In genomic region chr14:62940383-62941074, GRCm38 (mm10) we compare ENCODE assay signal across 9 mouse cellular contexts. TPM values are rescaled to one million over a fixed set of nuclear protein-coding genes. Genes with fewer than 3 reads are reported as not detected.
DNase-seq lines count a peak whose midpoint lies in the region; ATAC-seq and TF ChIP-seq lines count a peak whose summit lies in the region.
"Had no signal": no experiment of that assay in that cellular context is flagged by ENCODE, and none has a peak within 500 bp of the region (broad histone marks: within the 10 kb centered on the region; RNA-seq: fewer than 3 reads in every experiment).

No protein-coding gene starts in this region.

- H3K36me3 ChIP-seq in intestine, embryonic 16.5 days (ENCODE audit: control insufficient read depth, insufficient read depth, low read length), result no peaks in the 10 kb centered on the region
- peaks cover 8% of the 10 kb centered on the region; the same call in 1 of the 2 replicates for H3K36me3 ChIP-seq in intestine, postnatal 0 days (ENCODE audit: control insufficient read depth, insufficient read depth)
- H3K36me3 ChIP-seq in midbrain, embryonic 16.5 days (ENCODE audit: control insufficient read depth, insufficient read depth, low read length), result peaks cover 8% of the 10 kb centered on the region

- intact Hi-C loops in heart, postnatal 14 days (cut with DNase I), result no loop called here

- no peak overlapping the region for H3K4me2 ChIP-seq in intestine, embryonic 16.5 days (ENCODE audit: low read depth, low read length)
- no peak overlapping the region for H3K4me2 ChIP-seq in intestine, postnatal 0 days (replicated peaks; ENCODE audit: low read depth)
- H3K4me2 ChIP-seq in midbrain, embryonic 16.5 days (ENCODE audit: low read length), result no peak overlapping the region

- WGBS in intestine, embryonic 16.5 days, result 70% methylated on average over 14 of the region's 14 CpGs
- WGBS in intestine, postnatal 0 days, result 64% methylated on average over 14 of the region's 14 CpGs
- WGBS in midbrain, embryonic 16.5 days, result 89% methylated on average over 14 of the region's 14 CpGs

- H3K9me3 ChIP-seq in intestine, embryonic 16.5 days (ENCODE audit: control insufficient read depth, low read length), result peaks cover 4% of the 10 kb centered on the region
- H3K9me3 ChIP-seq in intestine, postnatal 0 days (ENCODE audit: control insufficient read depth), result no peaks in the 10 kb centered on the region
- no peaks in the 10 kb centered on the region for H3K9me3 ChIP-seq in midbrain, embryonic 16.5 days (replicated peaks; ENCODE audit: control insufficient read depth, low read length, poor library complexity, severe bottlenecking)

- H3K9ac ChIP-seq in intestine, embryonic 16.5 days (ENCODE audit: low read depth, low read length), result no peak overlapping the region
- no peak overlapping the region for H3K9ac ChIP-seq in intestine, postnatal 0 days (ENCODE audit: low read depth, low read length)
- no peak overlapping the region for H3K9ac ChIP-seq in midbrain, embryonic 16.5 days (ENCODE audit: low read depth, low read length)

- H3K27ac ChIP-seq in intestine, embryonic 16.5 days (ENCODE audit: low read length), result 0 out of 2 replicates have a peak overlapping the region, but pooled peaks have one; percentile 19
- no peak overlapping the region for H3K27ac ChIP-seq in intestine, postnatal 0 days (ENCODE audit: low read depth, low read length)
- no peak overlapping the region for H3K27ac ChIP-seq in midbrain, embryonic 16.5 days (ENCODE audit: low read length)

- no peaks in the 10 kb centered on the region for H3K27me3 ChIP-seq in intestine, embryonic 16.5 days (replicated peaks; ENCODE audit: control insufficient read depth, insufficient read depth, low read length)
- H3K27me3 ChIP-seq in intestine, postnatal 0 days (replicated peaks; ENCODE audit: control insufficient read depth, insufficient read depth, low read length), result no peaks in the 10 kb centered on the region
- H3K27me3 ChIP-seq in midbrain, embryonic 16.5 days (ENCODE audit: control insufficient read depth, insufficient read depth, low read depth, low read length), result no peaks in the 10 kb centered on the region

- H3K4me1 ChIP-seq in intestine, embryonic 16.5 days (ENCODE audit: control insufficient read depth, insufficient read depth, low read length), result no peaks in the 10 kb centered on the region
- H3K4me1 ChIP-seq in intestine, postnatal 0 days (replicated peaks; ENCODE audit: control insufficient read depth, insufficient read depth, low read length), result no peaks in the 10 kb centered on the region
- H3K4me1 ChIP-seq in midbrain, embryonic 16.5 days (ENCODE audit: control insufficient read depth, insufficient read depth, low read length), result no peaks in the 10 kb centered on the region

- DNase-seq in adrenal gland, adult 18-20 months (ENCODE audit: low spot score in 2 of 2), result peak; percentile 57 to 68
- peak; percentile 50 to 62 for DNase-seq in heart, postnatal 14 days
- DNase-seq in lung, postnatal 4 days, result peak; percentile 77 to 86
- DNase-seq in thymus, postnatal 0 days (ENCODE audit: low spot score), result peak; percentile 89
- DNase-seq in frontal cortex, postnatal 14 days (ENCODE audit: low spot score in 2 of 2), result no peak

- TF ChIP-seq CTCF in intestine, postnatal 0 days (IDR thresholded peaks at IDR 0.05; ENCODE audit: low read depth), result no peak

- no peak overlapping the region for H3K4me3 ChIP-seq in intestine, embryonic 16.5 days (ENCODE audit: low read length)
- H3K4me3 ChIP-seq in intestine, postnatal 0 days (ENCODE audit: low read depth, low read length), result no peak overlapping the region
- no peak overlapping the region for H3K4me3 ChIP-seq in midbrain, embryonic 16.5 days (ENCODE audit: low read depth, low read length)

- ATAC-seq in intestine, embryonic 16.5 days, result 0 out of 2 replicates have a peak, but pooled peaks have one; percentile 31
- ATAC-seq in intestine, postnatal 0 days, result no peak
- ATAC-seq in midbrain, embryonic 16.5 days, result no peak

RNA-seq across cellular contexts. Expression of gene Defb48, which starts 43.8 kb away (rescaled TPM):
- not detected in 2 replicates for polyA plus RNA-seq in intestine, embryonic 16.5 days (2015; fragmentation: Nextera tagmentation; extraction: Ambion mirVana)
- polyA plus RNA-seq in intestine, postnatal 0 days (2015; fragmentation: Nextera tagmentation; extraction: Ambion mirVana), result not detected in 2 replicates
- not detected for total RNA-seq in adrenal gland, adult 18-20 months (2021)
- not detected for total RNA-seq in heart, postnatal 14 days (2021)
- polyA plus RNA-seq in thymus, postnatal 0 days (2015; fragmentation: Nextera tagmentation; extraction: Ambion mirVana), result not detected in 2 replicates
- polyA plus RNA-seq in midbrain, embryonic 16.5 days (2015; fragmentation: Nextera tagmentation; extraction: Ambion mirVana), result not detected in 2 replicates
- total RNA-seq: ES-E14 had no signal

RNA-seq across cellular contexts. Expression of gene Defb47, which starts 57.3 kb away (rescaled TPM):
- polyA plus RNA-seq in intestine, embryonic 16.5 days (2015; fragmentation: Nextera tagmentation; extraction: Ambion mirVana), result not detected in 2 replicates
- polyA plus RNA-seq in intestine, postnatal 0 days (2015; fragmentation: Nextera tagmentation; extraction: Ambion mirVana), result not detected in 2 replicates
- total RNA-seq in adrenal gland, adult 18-20 months (2021), result not detected
- not detected for total RNA-seq in heart, postnatal 14 days (2021)
- not detected in 2 replicates for polyA plus RNA-seq in thymus, postnatal 0 days (2015; fragmentation: Nextera tagmentation; extraction: Ambion mirVana)
- polyA plus RNA-seq in midbrain, embryonic 16.5 days (2015; fragmentation: Nextera tagmentation; extraction: Ambion mirVana), result not detected in 2 replicates
- total RNA-seq: ES-E14 had no signal

Comparison
In these comparisons a context has a peak if more than half of its experiments do, and no peak if none do; other contexts are left out.
1. DNase-seq: peak in adrenal gland, adult 18-20 months (2 of 2), heart, postnatal 14 days (2 of 2), lung, postnatal 4 days (2 of 2) and thymus, postnatal 0 days (single experiment); none in frontal cortex, postnatal 14 days (0 of 2).